Mouse (Mus musculus) ES-E14 (cell line): ENCODE results near the gene Gga1. TPM values are rescaled to one million over a fixed set of nuclear protein-coding genes. Genes with fewer than 3 reads are reported as not detected.
"Not testable (repeated sequence)": the region's sequence is repeated elsewhere in the genome, so short reads cannot be mapped to it uniquely, and the experiment has no call there.

ENCODE experiments used
- DNase-seq: peaks from one replicate; pipeline ENCODE4 v3.0.0-alpha.2; 2013; ENCODE audit warnings: low read depth, low spot score
- H3K27ac ChIP-seq: 2 replicates; pipeline ENCODE4 v1.5.1; 2012; ENCODE audit warnings: low read depth, mild to moderate bottlenecking, low read length, moderate library complexity, mixed read lengths; ENCODE audit not compliant: poor library complexity, insufficient read depth, severe bottlenecking
- H3K36me3 ChIP-seq: 2 replicates; pipeline ENCODE4 v1.6.1; 2012; ENCODE audit warnings: mild to moderate bottlenecking, low read length, moderate library complexity, mixed read lengths; ENCODE audit not compliant: control insufficient read depth, poor library complexity, insufficient read depth, severe bottlenecking
- H3K4me1 ChIP-seq, 2 experiments: fragments of 150-350 bp in 1 of 2; sonication (generic) in 1 of 2; 2 replicates each; pipeline ENCODE4 v1.6.1; 2012; ENCODE audit warnings: low read length in 2 of 2, mild to moderate bottlenecking in 1 of 2, mixed read lengths in 1 of 2; ENCODE audit not compliant: control insufficient read depth in 2 of 2, insufficient read depth in 2 of 2, poor library complexity in 1 of 2
- H3K4me3 ChIP-seq, 2 experiments: fragments of 150-350 bp in 1 of 2; sonication (generic) in 1 of 2; 2 replicates each; pipeline ENCODE4 v1.5.1; 2012; ENCODE audit warnings: low read length in 2 of 2, low read depth in 1 of 2, mild to moderate bottlenecking in 1 of 2, mixed read lengths in 1 of 2; ENCODE audit not compliant: insufficient read depth in 1 of 2, poor library complexity in 1 of 2, severe bottlenecking in 1 of 2
- H3K9ac ChIP-seq: 2 replicates; pipeline ENCODE4 v1.6.1; 2012; ENCODE audit warnings: low read depth, mild to moderate bottlenecking, low read length, mixed read lengths; ENCODE audit not compliant: poor library complexity, insufficient read depth, severe bottlenecking
- H3K9me3 ChIP-seq: fragments of 150-350 bp; sonication (generic); 2 replicates; pipeline ENCODE4 v1.6.1; 2012; ENCODE audit warnings: low read depth, mild to moderate bottlenecking, low read length; ENCODE audit not compliant: control insufficient read depth, insufficient read depth
- CHD2 ChIP-seq: IDR thresholded peaks from 2 replicates; pipeline ENCODE4 v1.6.1; 2014; ENCODE audit warnings: mild to moderate bottlenecking, low read depth, low read length, inconsistent platforms
- HCFC1 ChIP-seq: IDR thresholded peaks from 2 replicates; pipeline ENCODE4 v1.6.1; 2012; ENCODE audit warnings: low read length, inconsistent platforms, borderline replicate concordance; ENCODE audit not compliant: insufficient read depth
- MAFK ChIP-seq: IDR thresholded peaks from 2 replicates; pipeline ENCODE4 v1.6.1; 2014; ENCODE audit warnings: mild to moderate bottlenecking, low read depth, low read length, inconsistent platforms; ENCODE audit not compliant: insufficient read depth
- ZC3H11A ChIP-seq: IDR thresholded peaks from 2 replicates; pipeline ENCODE4 v1.6.1; 2012; ENCODE audit warnings: low read depth, mild to moderate bottlenecking, inconsistent platforms, low read length, borderline replicate concordance
- ZNF384 ChIP-seq: IDR thresholded peaks from 2 replicates; pipeline ENCODE4 v1.6.1; 2012; ENCODE audit warnings: low read depth, low read length, inconsistent platforms
- in situ Hi-C, 2 experiments: fragments of 600-800 bp; cut with MboI; formaldehyde crosslinking; loops; one replicate each; pipeline ENCODE4 v1.15.1; 2025; ENCODE audit warnings: low sequenced_read_pairs in 2 of 2, inconsistent platforms in 1 of 2; ENCODE audit not compliant: unreplicated experiment in 2 of 2
- total RNA-seq: library from RNA; depleted of rRNA; stranded (reverse); fragments of 300-350 nt; gene quantifications from 2 replicates; pipeline ENCODE4 v1.2.3, GENCODE M21; 2012

Gga1 gene
- total RNA-seq, 1 experiment = 18.4 TPM

DNA sequence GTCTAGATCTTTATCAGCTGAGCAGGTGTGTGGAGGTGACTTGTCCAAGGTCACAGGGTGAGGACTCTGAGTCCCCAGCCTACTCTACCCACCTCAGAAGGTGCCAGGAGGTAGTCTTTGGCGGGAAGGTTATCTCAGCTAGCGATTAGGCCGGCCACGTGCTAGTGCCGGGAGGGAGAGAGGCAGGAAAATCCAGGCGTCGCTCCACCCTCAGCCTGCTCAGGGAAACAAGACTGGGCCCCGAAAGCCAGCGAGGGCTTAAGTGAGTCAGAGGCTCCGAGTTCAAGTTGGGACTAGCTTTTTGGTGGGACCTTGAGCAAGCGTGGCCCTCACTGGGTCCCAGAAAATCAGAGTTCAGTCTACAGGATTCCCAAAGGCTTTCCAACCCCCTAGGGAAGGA is 31.7 kb upstream of the Gga1 start:
- DNase-seq = no peak
- in situ Hi-C loops = no loop called here
- TF ChIP-seq ZNF384 (no peak), MAFK (no peak), ZC3H11A (no peak), CHD2 (no peak), HCFC1 (no peak)
- Histone ChIP-seq H3K4me3 (no peak overlapping the region), H3K4me1 (peaks cover 7 to 33% of the 10 kb centered on the region in 2 experiments; a peak in 2 of 4 replicates), H3K36me3 (no peaks in the 10 kb centered on the region), H3K27ac (peak overlapping the region; percentile 14; the same call in 1 of the 2 replicates), H3K9me3 (no peaks in the 10 kb centered on the region), H3K9ac (no peak overlapping the region; the same call in 1 of the 2 replicates)

DNA sequence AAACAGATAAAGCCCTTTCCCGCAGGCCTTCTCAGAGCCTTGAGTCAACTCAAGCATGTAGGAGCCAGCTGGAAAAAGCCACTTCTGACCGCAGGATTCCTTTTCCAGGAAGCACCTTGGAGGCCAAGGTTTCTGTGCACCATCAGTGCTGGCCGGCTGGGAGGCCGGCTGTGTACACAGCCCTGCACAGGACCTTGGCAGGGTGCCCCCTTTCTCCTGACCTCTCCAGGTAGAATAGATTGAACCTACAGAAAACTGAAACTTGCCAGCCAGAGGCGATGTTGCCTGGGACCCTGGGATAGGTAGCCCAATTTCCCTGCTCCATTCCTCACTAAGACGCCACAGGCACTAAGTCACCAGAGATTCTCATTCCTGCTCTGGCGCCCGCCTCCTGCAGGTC is 31.1 kb upstream of the Gga1 start:
- no peak overlapping the region for H3K9ac ChIP-seq
- no peaks in the 10 kb centered on the region for H3K36me3 ChIP-seq
- in situ Hi-C loops = no loop called here
- H3K4me3 ChIP-seq = no peak overlapping the region
- peaks cover 7 to 33% of the 10 kb centered on the region in 2 experiments; a peak in 2 of 4 replicates for H3K4me1 ChIP-seq
- no peak for DNase-seq
- TF ChIP-seq ZNF384 = no peak
- no peak for TF ChIP-seq MAFK
- TF ChIP-seq CHD2 = no peak
- TF ChIP-seq ZC3H11A = no peak
- TF ChIP-seq HCFC1 = no peak
- H3K9me3 ChIP-seq = no peaks in the 10 kb centered on the region
- no peak overlapping the region for H3K27ac ChIP-seq

DNA sequence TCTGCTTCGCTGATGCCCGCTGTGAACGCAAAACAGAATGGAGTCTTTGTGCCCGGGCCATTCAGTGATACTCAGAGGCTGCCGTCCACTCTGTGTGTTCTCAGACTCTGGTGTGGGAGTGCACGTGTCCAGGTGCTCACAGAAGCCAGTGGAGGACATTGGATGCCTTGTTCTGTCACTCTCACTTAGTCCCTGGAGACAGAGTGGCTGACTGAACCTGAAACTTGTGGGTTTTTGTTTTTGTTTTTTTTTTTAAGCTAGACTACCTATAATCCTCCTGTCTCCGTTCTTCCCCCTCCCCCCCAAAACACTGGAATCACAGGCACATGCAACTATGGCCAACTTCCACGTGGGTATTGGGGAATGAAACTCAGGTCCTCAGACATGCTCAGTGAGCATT is 30.6 kb upstream of the Gga1 start:
- no peak overlapping the region for H3K9ac ChIP-seq
- H3K4me1 ChIP-seq = peaks cover 7 to 38% of the 10 kb centered on the region in 2 experiments; a peak in 3 of 4 replicates
- TF ChIP-seq CHD2 = no peak
- TF ChIP-seq ZNF384 = no peak
- no peak for DNase-seq
- H3K9me3 ChIP-seq = no peaks in the 10 kb centered on the region
- H3K4me3 ChIP-seq = no peak overlapping the region
- H3K27ac ChIP-seq = no peak overlapping the region
- H3K36me3 ChIP-seq = no peaks in the 10 kb centered on the region
- in situ Hi-C loops = no loop called here

DNA sequence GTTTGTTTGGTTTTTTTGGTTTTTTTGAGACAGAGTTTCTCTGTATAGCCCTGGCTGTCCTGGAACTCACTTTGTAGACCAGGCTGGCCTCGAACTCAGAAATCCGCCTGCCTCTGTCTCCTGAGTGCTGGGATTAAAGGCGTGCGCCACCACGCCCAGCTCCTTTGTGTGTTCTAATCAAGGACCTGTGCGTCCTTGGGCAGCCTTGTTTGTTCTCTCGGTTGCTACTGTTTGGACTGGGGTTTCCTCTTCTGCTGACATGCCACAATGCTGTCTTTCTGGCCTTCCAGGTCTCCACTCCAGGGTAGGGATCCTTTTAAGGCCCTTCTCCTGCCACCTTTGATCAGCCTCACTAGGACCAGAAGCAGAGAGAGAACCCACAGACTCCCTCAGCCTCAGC is 30.2 kb upstream of the Gga1 start:
- DNase-seq, H3K4me3 ChIP-seq, H3K9ac ChIP-seq, in situ Hi-C loops, H3K9me3 ChIP-seq, H3K36me3 ChIP-seq, H3K27ac ChIP-seq: not testable (repeated sequence)
- peaks cover 7 to 42% of the 10 kb centered on the region in 2 experiments; a peak in 3 of 4 replicates for H3K4me1 ChIP-seq

DNA sequence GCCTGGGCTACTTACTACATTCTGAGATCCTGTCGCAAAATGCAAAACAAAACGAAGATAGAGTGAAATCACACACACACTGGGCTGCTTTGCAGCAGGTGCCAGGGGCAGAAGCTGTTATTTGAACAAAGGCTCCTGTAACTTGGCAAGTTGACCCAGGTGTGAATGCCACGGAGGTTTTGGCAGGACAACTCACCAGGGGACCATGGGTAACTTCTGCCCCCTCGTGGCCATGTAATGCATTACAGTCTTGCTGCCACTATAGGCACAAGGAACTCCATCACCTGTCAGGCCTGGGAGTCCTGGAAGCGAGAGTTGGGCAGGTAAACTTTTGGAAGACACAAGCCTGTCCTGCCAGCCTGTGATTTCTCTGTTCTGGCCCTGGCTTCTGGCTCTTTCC is 28.5 kb upstream of the Gga1 start:
- TF ChIP-seq MAFK (no peak), ZC3H11A (peak; percentile 54; the same call in 1 of the 2 replicates), CHD2 (no peak), ZNF384 (no peak), HCFC1 (no peak)
- Histone ChIP-seq H3K27ac (no peak overlapping the region), H3K4me1 (peaks cover 2 to 42% of the 10 kb centered on the region in 2 experiments; a peak in 3 of 4 replicates), H3K4me3 (no peak overlapping the region), H3K9ac (no peak overlapping the region), H3K9me3 (no peaks in the 10 kb centered on the region), H3K36me3 (no peaks in the 10 kb centered on the region)
- peak; percentile 81 for DNase-seq
- in situ Hi-C loops = no loop called here
